8 mouse cellular contexts compared by ENCODE assay signal in genomic region chr14:90295456-90295855, GRCm38 (mm10).
A peak's percentile ranks its signal among the peaks of the same experiment; 100 is the strongest.
DNase-seq lines count a peak whose midpoint lies in the region; TF ChIP-seq lines count a peak whose summit lies in the region.
"Not testable (repeated sequence)": the region's sequence is repeated elsewhere in the genome, so short reads cannot be mapped to it uniquely, and the experiment has no call there.

No protein-coding gene starts in this region.

- TF ChIP-seq CTCF in left cerebral cortex, adult 2 months (IDR thresholded peaks at IDR 0.05): not testable (repeated sequence)

- not testable (repeated sequence) for H3K4me3 ChIP-seq in left cerebral cortex, adult 2 months

- intact Hi-C loops in left cerebral cortex, adult 2 months (cut with DNase I): not testable (repeated sequence)

- DNase-seq in adrenal gland, adult 18-20 months (ENCODE audit: low spot score in 2 of 2): peak; percentile 10 to 26
- DNase-seq in cerebellum, adult 9-10 months: peak; percentile 6
- peak; percentile 20 to 25 for DNase-seq in gastrocnemius, postnatal 4 days (ENCODE audit: low spot score in 2 of 2)
- DNase-seq in kidney, adult 11 months: peak; percentile 41
- DNase-seq in left cerebral cortex, adult 2 months (ENCODE audit: extremely low spot score in 1 of 2, low spot score in 2 of 2): peak; percentile 11 to 20
- DNase-seq in ovary, adult 18-20 months (ENCODE audit: low spot score): peak; percentile 30
- DNase-seq in spleen, postnatal 4 days (ENCODE audit: low spot score in 2 of 2): peak; percentile 24 to 68
- peak; percentile 27 for DNase-seq in urinary bladder, postnatal 14 days (ENCODE audit: low spot score)

- not testable (repeated sequence) for H3K27ac ChIP-seq in left cerebral cortex, adult 2 months
